Mouse (Mus musculus) midbrain, embryonic 16.5 days (tissue): ENCODE data around the gene Bub3. TPM values are rescaled to one million over a fixed set of nuclear protein-coding genes. Genes with fewer than 3 reads are reported as not detected.

Source experiments
- ATAC-seq: fragments of 200-750 bp; cut with Nextera tagmentation; 2 replicates; pipeline ENCODE4 v1.8.0; 2017; ENCODE audit warnings: moderate TSS enrichment
- H3K27ac ChIP-seq: fragments of 300-500 bp; sonication (generic); 2 replicates; pipeline ENCODE4 v1.5.1; 2014; ENCODE audit warnings: mild to moderate bottlenecking, low read length, mixed read lengths
- H3K27me3 ChIP-seq: fragments of 300-500 bp; sonication (generic); 2 replicates; pipeline ENCODE4 v1.6.1; 2014; ENCODE audit warnings: low read depth, low read length, mixed read lengths; ENCODE audit not compliant: control insufficient read depth, insufficient read depth
- H3K36me3 ChIP-seq: fragments of 300-500 bp; sonication (generic); 2 replicates; pipeline ENCODE4 v1.6.1; 2014; ENCODE audit warnings: mild to moderate bottlenecking, low read length, moderate library complexity, mixed read lengths; ENCODE audit not compliant: control insufficient read depth, insufficient read depth
- H3K4me1 ChIP-seq: fragments of 300-500 bp; sonication (generic); 2 replicates; pipeline ENCODE4 v1.6.1; 2014; ENCODE audit warnings: mild to moderate bottlenecking, low read length, mixed read lengths; ENCODE audit not compliant: control insufficient read depth, insufficient read depth
- H3K4me2 ChIP-seq: fragments of 300-500 bp; sonication (generic); 2 replicates; pipeline ENCODE4 v1.6.1; 2014; ENCODE audit warnings: mild to moderate bottlenecking, low read length, mixed read lengths
- H3K4me3 ChIP-seq: fragments of 300-500 bp; sonication (generic); 2 replicates; pipeline ENCODE4 v1.5.1; 2014; ENCODE audit warnings: low read depth, mild to moderate bottlenecking, low read length, moderate library complexity, mixed read lengths
- H3K9ac ChIP-seq: fragments of 300-500 bp; sonication (generic); 2 replicates; pipeline ENCODE4 v1.6.1; 2014; ENCODE audit warnings: low read depth, low read length, mixed read lengths
- H3K9me3 ChIP-seq: fragments of 300-500 bp; sonication (generic); replicated peaks from 2 replicates; pipeline ENCODE4 v1.6.1; 2014; ENCODE audit warnings: mild to moderate bottlenecking, low read length, mixed read lengths; ENCODE audit not compliant: control insufficient read depth, poor library complexity, severe bottlenecking
- WGBS: fragments of 180-500 bp; shearing (Covaris S2); extraction: QIAGEN DNeasy Blood & Tissue Kit; methylation state at CpG from one replicate; pipeline ENCODE4 v1.1.7; 2014; 5-methylcytosine and 5-hydroxymethylcytosine counted together
- polyA plus RNA-seq: library from polyadenylated mRNA; unstranded; fragments of >200 nt; fragmentation: Nextera tagmentation; extraction: Ambion mirVana; gene quantifications from 2 replicates; pipeline ENCODE4 v1.2.1, GENCODE M21; 2015

Bub3 gene
- polyA plus RNA-seq, 1 experiment from 2014 or later, result 146 TPM

DNA sequence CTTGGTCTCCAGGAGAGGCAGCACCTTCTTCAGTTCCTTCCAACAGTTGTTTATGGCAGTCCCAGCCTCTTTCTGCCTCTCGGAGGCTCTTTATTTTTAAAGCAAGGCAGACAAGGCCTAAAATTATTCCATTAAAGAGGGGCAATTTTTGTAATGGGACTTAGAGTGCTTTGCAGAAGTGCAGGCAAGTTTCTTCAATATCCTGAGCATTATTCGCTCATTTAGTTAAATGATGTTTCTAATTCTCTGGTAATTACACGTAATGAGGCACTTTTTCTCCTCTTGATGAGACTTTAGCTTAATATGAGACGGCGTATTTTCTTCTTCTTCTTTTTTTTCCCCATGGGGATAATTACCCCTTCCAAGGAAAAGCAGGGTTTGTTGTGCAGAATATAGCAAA lies 25.5 kb downstream of the Bub3 start:
- Histone ChIP-seq H3K27ac (no peak overlapping the region), H3K4me3 (no peak overlapping the region), H3K9me3 (no peaks in the 10 kb centered on the region), H3K9ac (no peak overlapping the region), H3K4me2 (no peak overlapping the region), H3K27me3 (no peaks in the 10 kb centered on the region; the same call in 1 of the 2 replicates), H3K36me3 (no peaks in the 10 kb centered on the region), H3K4me1 (no peaks in the 10 kb centered on the region)
- no peak for ATAC-seq
- WGBS, result 79% methylated on average over 5 of the region's 5 CpGs

DNA sequence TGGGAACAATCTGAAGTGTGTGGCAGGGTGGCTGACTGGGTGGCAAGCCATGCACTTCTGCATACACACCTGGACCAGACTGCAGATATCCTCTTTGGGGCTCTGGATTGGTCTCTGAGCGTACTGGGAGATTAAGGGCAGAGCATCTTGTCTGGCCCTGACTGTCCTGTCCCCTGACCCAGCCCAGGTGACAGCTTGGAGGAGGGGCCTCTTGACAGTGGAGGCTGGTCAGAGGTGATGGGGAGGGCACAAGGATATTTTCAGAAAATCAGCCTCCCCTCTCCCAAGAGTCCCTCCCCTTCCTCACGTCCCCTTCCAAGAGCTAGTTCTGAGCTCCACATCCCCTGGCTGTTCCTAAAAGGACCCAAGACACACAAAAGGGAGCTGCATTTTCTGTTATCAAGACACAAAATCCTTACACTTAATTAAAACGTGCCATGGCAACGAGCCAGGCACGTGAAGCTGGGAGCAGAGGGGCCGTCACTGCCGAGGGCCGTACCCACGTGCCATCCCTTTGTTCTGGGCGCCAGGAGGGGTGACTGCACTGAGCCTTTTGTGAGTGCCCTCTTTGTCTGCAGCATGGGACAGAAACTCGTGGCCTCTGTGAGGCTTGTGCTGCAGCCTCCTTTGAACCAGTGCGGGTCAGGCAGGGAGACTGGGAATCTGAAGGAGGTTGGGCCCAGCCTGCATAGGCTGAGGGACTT lies 37.9 kb downstream of the Bub3 start:
- peaks cover 19% of the 10 kb centered on the region for H3K27me3 ChIP-seq
- H3K4me3 ChIP-seq, result no peak overlapping the region
- ATAC-seq, result peak; percentile 58; the same call in 1 of the 2 replicates
- H3K4me1 ChIP-seq, result peaks cover 14% of the 10 kb centered on the region
- H3K9ac ChIP-seq, result peak overlapping the region; percentile 39; the same call in 1 of the 2 replicates
- peak overlapping the region; percentile 32 for H3K4me2 ChIP-seq
- no peaks in the 10 kb centered on the region for H3K36me3 ChIP-seq
- H3K27ac ChIP-seq, result no peak overlapping the region
- 4% methylated on average over 12 of the region's 12 CpGs for WGBS
- no peaks in the 10 kb centered on the region for H3K9me3 ChIP-seq

DNA sequence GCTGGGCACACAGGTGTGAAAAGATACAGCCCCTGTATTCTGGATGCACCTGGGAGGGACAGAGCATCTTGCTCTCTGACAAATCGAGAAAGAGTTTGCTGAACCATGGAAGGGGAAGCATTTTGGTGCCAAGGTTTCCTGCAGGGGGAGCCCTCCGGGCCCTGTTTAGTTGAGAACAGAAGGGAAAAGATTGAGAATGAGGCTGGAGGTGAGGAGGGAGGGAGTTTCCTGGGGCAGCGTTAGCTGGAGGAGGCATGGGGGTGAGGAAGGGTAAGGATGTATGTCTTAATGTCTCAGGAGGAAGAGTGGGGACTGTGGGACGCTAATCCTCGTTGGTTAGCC lies 38.4 kb downstream of the Bub3 start:
- H3K4me3 ChIP-seq, result no peak overlapping the region
- 3% methylated on average over 5 of the region's 5 CpGs for WGBS
- ATAC-seq, result no peak; the same call in 1 of the 2 replicates
- H3K9me3 ChIP-seq, result no peaks in the 10 kb centered on the region
- H3K4me2 ChIP-seq, result peak overlapping the region; percentile 32
- H3K9ac ChIP-seq, result peak overlapping the region; percentile 39; the same call in 1 of the 2 replicates
- no peaks in the 10 kb centered on the region for H3K36me3 ChIP-seq
- no peak overlapping the region for H3K27ac ChIP-seq
- peaks cover 19% of the 10 kb centered on the region for H3K27me3 ChIP-seq
- H3K4me1 ChIP-seq, result peaks cover 18% of the 10 kb centered on the region

DNA sequence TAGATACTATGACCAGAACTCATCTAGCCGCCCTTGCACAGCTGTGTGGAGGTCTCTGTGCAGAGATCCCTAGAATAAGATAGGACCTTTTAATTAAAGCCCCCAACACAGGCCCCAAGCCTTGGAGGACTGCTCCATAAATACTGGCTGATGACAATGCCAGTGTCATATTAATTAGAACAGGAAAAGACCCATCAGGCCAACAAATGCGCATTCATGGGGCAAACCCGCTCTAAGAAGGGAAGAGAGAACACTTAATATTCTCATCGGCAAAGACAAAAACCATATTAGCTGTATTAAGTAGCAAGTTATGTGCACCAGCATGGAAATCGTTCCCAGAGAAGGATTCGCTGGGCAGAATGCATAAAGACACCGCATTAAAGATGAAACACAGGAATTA lies 42.1 kb downstream of the Bub3 start:
- WGBS, result 61% methylated on average over 7 of the region's 7 CpGs

DNA sequence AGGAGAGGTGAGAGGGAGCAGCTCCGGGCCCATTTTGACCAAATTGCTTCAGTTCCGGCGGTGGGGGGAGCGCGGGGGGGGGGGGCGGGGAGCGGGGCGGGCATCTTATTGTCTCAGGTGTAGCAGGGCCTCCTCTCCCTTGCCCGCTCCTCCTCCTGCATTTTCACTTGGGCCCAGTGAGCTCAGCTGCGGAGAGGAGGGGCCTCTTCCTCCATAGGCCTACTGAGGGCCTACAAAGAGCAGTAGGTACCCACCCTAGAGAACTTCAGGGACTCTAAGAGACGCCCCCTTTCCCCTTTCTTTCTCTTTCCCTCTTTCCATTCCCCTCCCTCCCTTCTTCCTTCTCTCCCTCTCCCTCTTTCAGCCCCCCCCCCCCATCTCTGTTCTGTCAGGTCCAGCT lies 43.2 kb downstream of the Bub3 start:
- 8% methylated on average over 6 of the region's 11 CpGs for WGBS
- no peak overlapping the region for H3K9ac ChIP-seq
- no peak overlapping the region for H3K4me2 ChIP-seq
- H3K27me3 ChIP-seq, result peaks cover 8% of the 10 kb centered on the region
- no peaks in the 10 kb centered on the region for H3K36me3 ChIP-seq
- H3K4me3 ChIP-seq, result no peak overlapping the region
- H3K27ac ChIP-seq, result no peak overlapping the region
- peaks cover 13% of the 10 kb centered on the region for H3K4me1 ChIP-seq
- H3K9me3 ChIP-seq, result no peaks in the 10 kb centered on the region
- no peak for ATAC-seq

More for the DNA sequence above, 42.1 kb downstream of the Bub3 start:
- no peaks in the 10 kb centered on the region for H3K36me3 ChIP-seq
- peaks cover 18% of the 10 kb centered on the region for H3K4me1 ChIP-seq
- H3K4me3 ChIP-seq, result no peak overlapping the region
- ATAC-seq, result no peak
- H3K27ac ChIP-seq, result no peak overlapping the region
- no peaks in the 10 kb centered on the region for H3K9me3 ChIP-seq
- no peak overlapping the region for H3K9ac ChIP-seq
- peaks cover 10% of the 10 kb centered on the region for H3K27me3 ChIP-seq
- H3K4me2 ChIP-seq, result no peak overlapping the region

DNA sequence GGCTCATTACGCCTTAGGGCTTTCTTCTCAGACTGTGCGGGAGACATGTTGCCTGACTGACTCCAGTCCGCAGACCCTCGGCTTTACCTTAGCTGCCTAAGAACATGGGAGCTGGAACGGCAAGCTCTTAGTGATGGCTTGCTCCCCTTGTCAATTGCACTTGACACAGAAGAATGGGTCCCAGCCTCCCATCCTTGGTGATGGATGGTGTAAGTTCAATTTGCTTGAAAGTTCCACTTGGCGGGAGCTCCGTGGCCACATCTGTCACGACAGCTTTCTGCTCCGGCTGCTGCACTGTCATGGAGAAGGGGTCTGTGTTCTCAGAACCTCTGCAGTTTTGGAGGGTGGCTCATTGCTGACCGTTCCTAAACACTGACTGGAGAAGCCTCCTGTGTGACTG lies 44.9 kb downstream of the Bub3 start:
- ATAC-seq, result no peak
- Histone ChIP-seq H3K4me3 (no peak overlapping the region), H3K27ac (no peak overlapping the region), H3K9me3 (no peaks in the 10 kb centered on the region), H3K4me2 (no peak overlapping the region), H3K9ac (no peak overlapping the region), H3K27me3 (peaks cover 2% of the 10 kb centered on the region), H3K4me1 (peaks cover 8% of the 10 kb centered on the region), H3K36me3 (no peaks in the 10 kb centered on the region)
- 92% methylated on average over 10 of the region's 10 CpGs for WGBS

DNA sequence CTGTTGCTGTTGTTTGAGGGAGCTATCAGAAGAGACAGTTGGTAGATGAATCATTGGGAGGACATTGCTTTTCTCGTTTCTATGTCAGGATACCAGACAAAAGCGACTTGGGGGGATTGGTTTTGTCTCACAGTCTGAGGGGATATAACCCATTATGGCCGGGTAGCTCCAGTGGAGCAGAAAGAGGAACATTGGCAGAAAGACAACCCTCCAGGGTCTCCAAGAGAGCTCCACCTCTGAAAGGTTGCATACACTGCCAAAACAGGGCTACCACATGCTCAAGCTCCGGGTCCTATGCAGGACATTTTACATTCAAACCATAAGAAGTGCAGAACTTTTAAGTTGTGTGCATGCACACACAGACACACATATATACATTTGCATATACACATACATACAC lies 45.5 kb downstream of the Bub3 start:
- Histone ChIP-seq H3K36me3 (no peaks in the 10 kb centered on the region), H3K4me1 (peaks cover 8% of the 10 kb centered on the region), H3K27ac (no peak overlapping the region), H3K9me3 (no peaks in the 10 kb centered on the region), H3K27me3 (no peaks in the 10 kb centered on the region), H3K4me2 (no peak overlapping the region), H3K4me3 (no peak overlapping the region), H3K9ac (no peak overlapping the region)
- no peak for ATAC-seq
- WGBS, result 71% methylated on average over 4 of the region's 4 CpGs

DNA sequence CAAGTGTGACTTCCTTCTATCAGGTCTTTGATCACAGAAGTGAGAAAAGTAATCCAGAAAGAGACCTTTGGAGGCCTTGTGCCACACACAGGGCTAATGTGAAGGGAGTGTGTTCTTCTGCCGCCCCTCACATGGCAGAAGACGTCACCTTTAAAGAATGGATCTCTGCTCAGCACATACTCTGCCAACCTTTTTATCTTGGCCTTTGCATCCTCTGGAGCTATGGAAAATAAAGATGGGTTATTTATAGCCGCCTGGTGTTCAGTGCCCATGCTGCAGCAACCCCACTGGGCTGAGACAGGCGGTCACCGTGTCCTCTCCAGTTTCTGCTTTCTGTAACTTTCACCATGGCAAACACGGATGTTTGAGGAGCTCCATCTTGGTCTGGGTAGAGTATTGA lies 48.0 kb downstream of the Bub3 start:
- Histone ChIP-seq H3K4me1 (peaks cover 3% of the 10 kb centered on the region; the same call in 1 of the 2 replicates), H3K36me3 (no peaks in the 10 kb centered on the region), H3K9me3 (no peaks in the 10 kb centered on the region), H3K27ac (no peak overlapping the region), H3K4me2 (no peak overlapping the region), H3K27me3 (no peaks in the 10 kb centered on the region), H3K4me3 (no peak overlapping the region), H3K9ac (no peak overlapping the region)
- no peak for ATAC-seq
- WGBS, result 86% methylated on average over 6 of the region's 6 CpGs

DNA sequence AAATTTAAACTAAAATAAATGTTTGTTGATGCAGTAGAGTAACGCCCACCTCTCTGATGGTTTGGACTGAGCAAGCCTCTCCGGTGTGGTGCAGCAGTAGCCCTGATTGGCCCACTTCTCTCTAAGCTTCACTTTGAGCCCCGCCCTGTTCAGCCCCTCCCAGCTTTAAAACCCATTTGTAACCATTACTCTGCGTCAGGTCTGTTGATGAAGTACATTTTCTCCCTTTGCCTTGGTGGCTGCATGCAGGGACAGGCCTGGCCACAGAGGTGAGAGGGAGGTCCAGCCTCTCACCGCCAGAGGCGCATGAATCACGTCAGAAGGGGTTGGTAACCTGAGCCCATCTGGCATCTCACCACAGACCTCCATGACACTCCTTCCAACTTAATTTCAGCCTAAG lies 49.7 kb downstream of the Bub3 start:
- ATAC-seq, result no peak
- Histone ChIP-seq H3K9me3 (no peaks in the 10 kb centered on the region), H3K4me2 (no peak overlapping the region), H3K4me3 (no peak overlapping the region), H3K36me3 (no peaks in the 10 kb centered on the region), H3K4me1 (no peaks in the 10 kb centered on the region), H3K27me3 (no peaks in the 10 kb centered on the region), H3K27ac (no peak overlapping the region), H3K9ac (no peak overlapping the region)
- WGBS, result 51% methylated on average over 7 of the region's 7 CpGs
